Mouse (Mus musculus) ES-CJ7 (cell line): ENCODE data around the gene Eno2.
"Not testable (repeated sequence)": the region's sequence is repeated elsewhere in the genome, so short reads cannot be mapped to it uniquely, and the experiment has no call there.

Source experiments
- DNase-seq: peaks from one replicate; pipeline ENCODE4 v3.0.0; 2011; ENCODE audit warnings: low read depth, low spot score

Gene Eno2

GRCm38 (mm10) chr6:124805341-124806321 is 36.2 kb upstream of the Eno2 start:
- DNase-seq, result peak; percentile 98

GRCm38 (mm10) chr6:124804341-124804740 is 34.9 kb upstream of the Eno2 start:
- DNase-seq, result peak; percentile 64

GRCm38 (mm10) chr6:124803691-124804090 is 34.2 kb upstream of the Eno2 start:
- DNase-seq, result not testable (repeated sequence)

GRCm38 (mm10) chr6:124803061-124803460 is 33.6 kb upstream of the Eno2 start:
- peak; percentile 68 for DNase-seq

GRCm38 (mm10) chr6:124802400-124802799 is 32.9 kb upstream of the Eno2 start:
- peak; percentile 85 for DNase-seq

GRCm38 (mm10) chr6:124796200-124796599 is 26.7 kb upstream of the Eno2 start:
- DNase-seq, result no peak

- DNase-seq, result no peak
These were observed 26.3 kb upstream of the Eno2 start for GRCm38 (mm10) chr6:124795781-124796180.

- DNase-seq, result no peak
These were observed 22.4 kb upstream of the Eno2 start for GRCm38 (mm10) chr6:124791911-124792310.

- DNase-seq, result no peak
These were observed 20.6 kb upstream of the Eno2 start for GRCm38 (mm10) chr6:124790121-124790520.

- DNase-seq, result peak; percentile 91
These were observed 20.0 kb upstream of the Eno2 start for GRCm38 (mm10) chr6:124789519-124789918.

GRCm38 (mm10) chr6:124787722-124788121 is 18.2 kb upstream of the Eno2 start:
- DNase-seq, result no peak

GRCm38 (mm10) chr6:124786756-124787420 is 17.4 kb upstream of the Eno2 start:
- no peak for DNase-seq

- peak; percentile 94 for DNase-seq
These were observed 13.0 kb upstream of the Eno2 start for GRCm38 (mm10) chr6:124782436-124782835.

GRCm38 (mm10) chr6:124780917-124781316 is 11.4 kb upstream of the Eno2 start:
- no peak for DNase-seq

- peak; percentile 66 for DNase-seq
These were observed 10.5 kb upstream of the Eno2 start for GRCm38 (mm10) chr6:124779984-124780416.

- peak; percentile 81 for DNase-seq
These were observed 9.9 kb upstream of the Eno2 start, which contains the start of gene Lrrc23 for GRCm38 (mm10) chr6:124779222-124779983. Lrrc23 (minus strand) TSS chr6:124779727.

GRCm38 (mm10) chr6:124770511-124770910 is 1.0 kb upstream of the Eno2 start:
- no peak for DNase-seq

GRCm38 (mm10) chr6:124770013-124770412 is 540 bp upstream of the Eno2 start:
- no peak for DNase-seq

- DNase-seq, result no peak
These were observed 799 bp downstream of the Eno2 start for GRCm38 (mm10) chr6:124768704-124769044.

- peak; percentile 88 for DNase-seq
These were observed 1.4 kb downstream of the Eno2 start for GRCm38 (mm10) chr6:124767920-124768703.

- no peak for DNase-seq
These were observed 1.9 kb downstream of the Eno2 start for GRCm38 (mm10) chr6:124767536-124767919.
